Mouse (Mus musculus) T-helper 17 cell (primary cell): ENCODE data around the gene Heg1.

Source experiments
- in situ Hi-C, 2 experiments: fragments of 300-600 bp; cut with MboI, MseI; formaldehyde crosslinking; loops; 1 replicate in 1 of 2; 2 replicates in 1 of 2; pipeline ENCODE4 v1.15.1; 2025; ENCODE audit warnings: high pct_unique_total_duplicates in 2 of 2

Gene Heg1

GRCm38 (mm10) chr16:33810002-33810401, 125.8 kb downstream of the Heg1 start:
- in situ Hi-C loops, result no loop called here

DNA sequence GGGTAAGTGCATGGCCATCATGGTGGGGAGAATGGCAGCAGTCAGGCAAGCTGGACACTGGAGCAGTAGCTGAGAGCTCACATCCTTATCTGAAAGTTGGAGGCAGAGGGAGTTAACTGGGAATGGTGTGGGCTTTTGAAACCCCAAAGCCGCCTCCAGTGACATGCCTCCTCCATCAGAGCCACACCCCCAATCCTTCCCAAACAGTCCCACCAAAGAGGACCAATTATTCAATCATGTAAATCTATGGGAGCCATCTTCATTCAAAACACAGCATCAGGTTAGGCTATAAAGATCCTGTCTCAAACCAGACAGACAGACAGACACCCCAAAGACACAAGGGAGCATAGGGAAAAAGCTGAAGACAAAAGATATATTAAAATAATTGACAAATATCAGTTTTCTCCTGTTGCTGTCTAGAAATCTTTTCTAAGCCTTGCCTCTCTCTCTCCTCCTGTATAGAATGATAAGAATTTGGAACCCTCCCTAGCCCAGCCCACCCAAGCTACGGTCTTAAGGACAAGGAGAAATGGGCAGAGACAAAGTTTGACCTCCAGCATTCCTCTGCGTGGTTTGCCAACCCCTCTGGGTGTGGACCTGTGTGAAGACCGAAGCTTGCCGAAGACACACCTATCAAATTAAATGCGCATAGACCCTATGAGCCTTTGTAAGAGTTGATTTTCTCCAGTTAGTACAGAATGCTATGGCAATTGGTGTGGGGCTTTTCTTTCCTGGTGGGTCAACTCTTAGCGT, 134.4 kb downstream of the Heg1 start:
- in situ Hi-C loops, result loop anchor here (5.0 kb wide), 2 partner anchors 169 to 299 kb away; no protein-coding TSS in a partner anchor

DNA sequence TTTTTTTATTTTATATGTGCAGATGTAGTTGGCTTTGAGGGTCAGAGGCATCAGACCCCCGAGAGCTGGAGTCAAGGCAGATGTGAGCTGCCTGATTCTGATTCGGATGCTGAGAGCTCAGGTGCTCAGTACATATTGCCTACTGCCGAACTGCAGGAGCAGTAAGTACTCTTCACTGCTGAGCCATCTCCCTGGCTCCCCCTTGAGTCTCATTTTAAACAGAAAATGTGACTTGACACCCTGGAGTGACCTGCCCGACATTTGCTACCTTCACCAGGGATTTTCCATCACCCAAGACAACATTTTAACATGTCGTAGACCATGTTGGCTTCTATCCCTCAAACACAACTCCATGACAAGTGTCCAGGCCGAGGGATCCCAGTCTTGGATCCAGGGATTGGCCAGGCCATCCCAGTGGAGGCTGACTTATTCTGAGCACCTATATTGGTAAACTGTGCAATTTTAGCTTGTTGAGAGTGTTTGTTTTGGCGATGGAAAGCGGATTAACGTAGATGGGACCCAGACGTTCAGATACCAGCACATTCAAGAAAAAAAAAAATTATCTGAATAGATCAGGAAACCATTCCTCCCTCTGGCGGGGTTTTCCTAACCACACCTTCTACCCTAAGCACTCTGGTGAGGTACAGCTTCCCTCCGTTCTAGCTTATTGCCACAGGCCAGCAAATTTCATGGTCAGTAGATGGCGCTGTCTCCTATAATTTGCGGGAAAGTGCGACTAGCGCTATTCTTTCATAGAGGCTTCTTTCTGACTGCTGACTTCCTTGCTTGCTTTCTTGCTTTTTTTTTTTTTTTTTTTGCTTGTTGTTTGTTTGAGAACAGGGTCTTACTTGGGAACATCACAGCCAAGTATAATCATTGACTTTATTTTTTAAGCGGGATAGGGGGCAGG, 136.4 kb downstream of the Heg1 start:
- in situ Hi-C loops, result loop anchor here in 1 of 2 experiments (5.0 kb wide), 1 partner anchor 127 kb away; no protein-coding TSS in a partner anchor
